Mouse (Mus musculus) cortical plate, adult 2 months (tissue): ENCODE measurements at regions not wholly inside any gene's neighbourhood (a gene's known extent, or its start where the extent isn't known, plus 50 kb on each side); places are given as distances from the start of the nearest gene placed in this dataset.

Experiments
- H3K27ac ChIP-seq: fragments of 200-500 bp; 2 replicates; pipeline ENCODE4 v1.5.1; 2012; ENCODE audit warnings: low read length, control low read depth, inconsistent platforms; ENCODE audit not compliant: insufficient read depth
- H3K4me1 ChIP-seq: fragments of 200-500 bp; 2 replicates; pipeline ENCODE4 v1.6.1; 2011; ENCODE audit warnings: low read length; ENCODE audit not compliant: control insufficient read depth, insufficient read depth
- H3K4me3 ChIP-seq: fragments of 200-500 bp; 2 replicates; pipeline ENCODE4 v1.5.1; 2011; ENCODE audit warnings: mild to moderate bottlenecking, low read length, control low read depth; ENCODE audit not compliant: insufficient read depth
- CTCF ChIP-seq: fragments of 200-500 bp; IDR thresholded peaks from 2 replicates; pipeline ENCODE4 v1.5.1; 2011; ENCODE audit warnings: mild to moderate bottlenecking, control low read depth, low read length; ENCODE audit not compliant: insufficient read depth; ENCODE audit errors: extremely low read depth
- POLR2A ChIP-seq: fragments of 200-500 bp; IDR thresholded peaks from 2 replicates; pipeline ENCODE4 v1.6.1; 2011; ENCODE audit warnings: mild to moderate bottlenecking, low read length, control low read depth; ENCODE audit not compliant: insufficient read depth; ENCODE audit errors: extremely low read depth

GRCm38 (mm10) chr13:99063431-99063830, 79.1 kb upstream of the 1700024P04Rik start:
- Histone ChIP-seq H3K27ac (peak overlapping the region; percentile 53; the same call in 1 of the 2 replicates), H3K4me1 (no peaks in the 10 kb centered on the region; the same call in 1 of the 2 replicates), H3K4me3 (no peak overlapping the region)
- TF ChIP-seq CTCF (no peak), POLR2A (no peak)

DNA sequence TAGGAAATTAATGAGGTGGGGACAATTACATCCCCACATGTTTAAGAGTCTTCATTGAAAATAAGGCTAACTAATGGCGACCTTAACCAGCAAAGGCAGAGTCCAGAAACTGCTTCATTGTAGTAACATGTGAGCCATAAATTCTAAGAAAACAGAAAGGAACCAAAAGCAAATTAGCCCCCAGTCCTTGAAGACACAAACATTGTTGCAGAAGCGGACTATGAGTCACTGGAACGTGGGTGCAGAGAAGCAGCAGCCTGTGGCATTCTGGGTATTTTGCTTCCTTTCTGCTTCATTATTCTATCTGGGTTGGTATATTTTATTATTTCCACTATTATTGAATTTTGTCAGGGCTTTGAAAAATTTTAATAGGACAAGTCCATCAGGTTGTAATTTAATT, 78.6 kb upstream of the 1700024P04Rik start:
- Histone ChIP-seq H3K4me1 (no peaks in the 10 kb centered on the region; the same call in 1 of the 2 replicates), H3K27ac (no peak overlapping the region), H3K4me3 (no peak overlapping the region)
- TF ChIP-seq CTCF, result no peak
- no peak for TF ChIP-seq POLR2A

GRCm38 (mm10) chr13:99058131-99058970, 74.0 kb upstream of the 1700024P04Rik start:
- H3K4me3 ChIP-seq, result no peak overlapping the region
- no peak for TF ChIP-seq CTCF
- no peak for TF ChIP-seq POLR2A
- H3K27ac ChIP-seq, result no peak overlapping the region
- peaks cover 11% of the 10 kb centered on the region for H3K4me1 ChIP-seq

DNA sequence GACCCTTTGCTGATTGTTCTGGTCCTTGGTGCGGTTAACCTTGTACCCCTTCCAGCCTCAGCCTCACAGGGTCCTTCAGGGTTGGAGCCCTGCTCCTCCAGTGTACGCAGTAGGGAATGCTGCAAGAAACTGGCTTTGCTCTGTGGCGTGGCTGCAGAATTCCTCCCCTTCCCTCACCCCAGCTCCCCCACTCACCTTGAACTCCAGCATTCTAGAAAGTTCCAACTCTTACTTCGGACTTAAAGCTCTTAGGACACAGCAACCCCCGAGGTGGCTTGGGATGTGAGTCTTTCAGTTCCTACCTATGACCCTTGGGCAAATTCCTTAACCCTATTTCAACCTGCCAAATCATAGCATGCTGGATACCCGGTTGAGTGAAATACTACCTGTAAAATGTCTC, 73.3 kb upstream of the 1700024P04Rik start:
- Histone ChIP-seq H3K4me3 (no peak overlapping the region), H3K27ac (no peak overlapping the region), H3K4me1 (peaks cover 11% of the 10 kb centered on the region)
- TF ChIP-seq POLR2A, result no peak
- no peak for TF ChIP-seq CTCF

- no peak overlapping the region for H3K4me3 ChIP-seq
- H3K27ac ChIP-seq, result no peak overlapping the region
- no peak for TF ChIP-seq CTCF
- TF ChIP-seq POLR2A, result no peak
- H3K4me1 ChIP-seq, result peaks cover 11% of the 10 kb centered on the region
Measured at GRCm38 (mm10) chr13:99057293-99057588, 72.9 kb upstream of the 1700024P04Rik start.

DNA sequence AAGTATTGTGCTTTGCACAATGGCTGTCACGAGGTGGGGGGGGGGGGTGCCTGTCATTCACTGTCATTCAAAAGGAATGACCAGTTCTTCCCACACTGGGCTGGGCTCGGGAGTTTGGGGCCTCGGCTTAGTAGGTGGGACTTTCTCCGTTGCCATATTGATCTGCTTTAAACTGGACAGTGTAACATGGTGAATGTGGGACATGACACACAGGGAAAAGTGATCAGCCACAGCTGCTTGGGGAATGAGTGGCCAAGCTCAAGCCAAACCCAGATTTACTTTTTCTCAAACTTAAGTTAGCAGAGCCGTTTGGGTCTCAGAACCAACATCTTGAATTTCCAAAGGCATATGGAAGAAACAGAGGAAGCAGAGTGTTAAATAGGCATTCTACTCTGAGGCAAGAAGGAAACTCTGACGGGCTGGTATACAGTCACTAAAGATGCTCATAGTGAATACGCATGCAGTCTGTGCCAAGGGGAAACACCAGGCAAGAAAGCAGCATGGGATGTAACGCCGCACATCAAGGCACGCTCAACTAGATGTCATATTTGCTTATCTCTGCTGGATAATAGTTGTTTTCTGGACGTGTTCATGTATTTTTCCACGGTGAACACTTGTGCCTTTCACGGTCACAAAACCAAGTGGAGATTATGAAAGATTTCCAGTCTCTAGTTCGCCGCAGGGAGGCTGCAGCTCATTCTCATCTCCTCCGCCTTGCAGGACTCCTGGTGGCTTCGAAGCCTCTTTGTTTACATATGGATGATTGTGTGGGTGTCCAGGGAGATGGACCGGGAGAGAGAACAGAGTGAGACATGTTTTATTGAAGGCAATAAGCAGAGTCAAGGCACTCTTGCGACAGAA, 72.3 kb upstream of the 1700024P04Rik start:
- TF ChIP-seq POLR2A (no peak), CTCF (no peak)
- Histone ChIP-seq H3K4me3 (no peak overlapping the region), H3K27ac (0 out of 2 replicates have a peak overlapping the region, but pooled peaks have one; percentile 55), H3K4me1 (peaks cover 11% of the 10 kb centered on the region)

- Histone ChIP-seq H3K4me3 (peak overlapping the region; percentile 11), H3K27ac (peak overlapping the region; percentile 27; the same call in 1 of the 2 replicates), H3K4me1 (peaks cover 11% of the 10 kb centered on the region)
- TF ChIP-seq CTCF (no peak), POLR2A (peak; percentile 91)
Measured at GRCm38 (mm10) chr13:99055609-99056321, 71.4 kb upstream of the 1700024P04Rik start.

- no peak overlapping the region for H3K4me3 ChIP-seq
- H3K4me1 ChIP-seq, result peaks cover 7% of the 10 kb centered on the region; the same call in 1 of the 2 replicates
- TF ChIP-seq POLR2A (no peak), CTCF (no peak)
- no peak overlapping the region for H3K27ac ChIP-seq
Measured at GRCm38 (mm10) chr13:99052076-99052475, 67.7 kb upstream of the 1700024P04Rik start.

DNA sequence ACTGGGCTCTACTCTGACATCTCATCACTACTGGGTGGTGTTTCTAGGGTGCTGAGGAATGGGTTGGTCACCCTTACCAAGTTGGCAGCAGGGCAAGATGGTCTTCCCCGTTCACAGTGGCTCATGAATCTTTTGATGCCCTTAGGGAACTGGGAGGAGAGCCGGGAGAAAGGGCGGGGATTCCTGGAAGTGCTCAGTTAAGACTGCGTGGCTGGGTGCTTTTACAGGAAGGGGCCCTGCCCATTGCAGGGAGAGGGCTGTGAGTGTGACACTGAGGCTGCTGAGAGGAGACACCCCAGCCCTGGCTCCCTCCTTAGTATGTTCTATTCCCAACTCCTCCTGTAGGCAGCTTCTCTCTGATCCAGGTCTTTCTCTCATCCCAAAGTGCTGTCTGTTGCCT, 65.3 kb upstream of the 1700024P04Rik start:
- TF ChIP-seq CTCF, result no peak
- TF ChIP-seq POLR2A, result no peak
- 0 out of 2 replicates have a peak, but pooled peaks cover 2% of the 10 kb centered on the region for H3K4me1 ChIP-seq
- H3K4me3 ChIP-seq, result no peak overlapping the region
- no peak overlapping the region for H3K27ac ChIP-seq
